Mouse (Mus musculus) C2C12 (cell line): ENCODE measurements around the gene Lrp4. TPM values are rescaled to one million over a fixed set of nuclear protein-coding genes. Genes with fewer than 3 reads are reported as not detected.

Experiments used
- H3K27me3 ChIP-seq: one replicate; pipeline ENCODE4 v1.6.1; 2011; ENCODE audit not compliant: control insufficient read depth, insufficient read depth, insufficient read length
- H3K36me3 ChIP-seq: one replicate; pipeline ENCODE4 v1.6.1; 2011; ENCODE audit not compliant: control insufficient read depth, insufficient read depth
- H3K4me3 ChIP-seq: one replicate; pipeline ENCODE4 v1.5.1; 2011; ENCODE audit warnings: mild to moderate bottlenecking, control low read depth; ENCODE audit not compliant: poor library complexity, insufficient read depth, severe bottlenecking
- H3K79me2 ChIP-seq: one replicate; pipeline ENCODE4 v1.6.1; 2011; ENCODE audit not compliant: control insufficient read depth, insufficient read depth
- H3K79me3 ChIP-seq: one replicate; pipeline ENCODE4 v1.6.1; 2011; ENCODE audit warnings: low read depth, control low read depth
- H3ac ChIP-seq: one replicate; pipeline ENCODE3; 2011; ENCODE audit warnings: low read depth; ENCODE audit not compliant: control insufficient read depth, insufficient read length
- CEBPB ChIP-seq: IDR thresholded peaks from one replicate; pipeline ENCODE4 v1.6.1; 2011; ENCODE audit warnings: low read depth, mild to moderate bottlenecking, control low read depth, moderate library complexity
- CTCF ChIP-seq: IDR thresholded peaks from one replicate; pipeline ENCODE4 v1.5.1; 2011; ENCODE audit not compliant: control insufficient read depth, insufficient read depth, insufficient read length
- FOSL1 ChIP-seq: IDR thresholded peaks from one replicate; pipeline ENCODE4 v1.8.0; 2011; ENCODE audit warnings: mild to moderate bottlenecking, low read length; ENCODE audit not compliant: poor library complexity, insufficient read depth, severe bottlenecking
- MAX ChIP-seq: IDR thresholded peaks from one replicate; pipeline ENCODE4 v1.6.1; 2011; ENCODE audit warnings: mild to moderate bottlenecking, control low read depth
- MYOD1 ChIP-seq: IDR thresholded peaks from one replicate; pipeline ENCODE4 v1.6.1; 2011; ENCODE audit warnings: low read depth; ENCODE audit not compliant: control insufficient read depth, insufficient read length
- MYOG ChIP-seq: IDR thresholded peaks from one replicate; pipeline ENCODE4 v1.6.1; 2011; ENCODE audit not compliant: control insufficient read depth, insufficient read length; ENCODE audit errors: extremely low read depth
- USF1 ChIP-seq: IDR thresholded peaks from one replicate; pipeline ENCODE4 v1.6.1; 2011; ENCODE audit warnings: low read depth, mild to moderate bottlenecking, control low read depth, moderate library complexity
- polyA plus RNA-seq: library from polyadenylated mRNA; unstranded; fragments of >200 nt; fragmentation: generic; extraction: Trizol; gene quantifications from one replicate; pipeline ENCODE4 v1.2.1, GENCODE M21; 2012; ENCODE audit warnings: missing spikeins

Gene Lrp4
- polyA plus RNA-seq, 1 experiment: 5.6 TPM

- peak within 1 kb of the TSS; percentile 75 for H3ac ChIP-seq
- H3K79me2 ChIP-seq: peaks cover 52% of the 10 kb centered on the region
- H3K27me3 ChIP-seq: no peaks in the 10 kb centered on the region
- TF ChIP-seq USF1 (peak; percentile 82), MAX (peak; percentile 58), MYOG (no peak), CEBPB (no peak), MYOD1 (no peak), CTCF (no peak), FOSL1 (no peak)
- peak within 1 kb of the TSS; percentile 81 for H3K4me3 ChIP-seq
- peaks cover 47% of the 10 kb centered on the region for H3K79me3 ChIP-seq
- H3K36me3 ChIP-seq: peaks cover 20% of the 10 kb centered on the region
Measured at GRCm38 (mm10) chr2:91526294-91527146, 69.2 kb downstream of the Lrp4 start, which contains the start of gene Ckap5. Gene Ckap5 (plus strand): TSS chr2:91526762.

- peaks cover 53% of the 10 kb centered on the region for H3K79me3 ChIP-seq
- H3K79me2 ChIP-seq: peaks cover 58% of the 10 kb centered on the region
- TF ChIP-seq MYOG (no peak), MYOD1 (no peak), CEBPB (no peak), MAX (no peak), FOSL1 (no peak), USF1 (no peak), CTCF (no peak)
- peaks cover 20% of the 10 kb centered on the region for H3K36me3 ChIP-seq
- peak overlapping the region; percentile 81 for H3K4me3 ChIP-seq
- peak overlapping the region; percentile 75 for H3ac ChIP-seq
- no peaks in the 10 kb centered on the region for H3K27me3 ChIP-seq
Measured at GRCm38 (mm10) chr2:91527147-91527486, 69.8 kb downstream of the Lrp4 start.

DNA sequence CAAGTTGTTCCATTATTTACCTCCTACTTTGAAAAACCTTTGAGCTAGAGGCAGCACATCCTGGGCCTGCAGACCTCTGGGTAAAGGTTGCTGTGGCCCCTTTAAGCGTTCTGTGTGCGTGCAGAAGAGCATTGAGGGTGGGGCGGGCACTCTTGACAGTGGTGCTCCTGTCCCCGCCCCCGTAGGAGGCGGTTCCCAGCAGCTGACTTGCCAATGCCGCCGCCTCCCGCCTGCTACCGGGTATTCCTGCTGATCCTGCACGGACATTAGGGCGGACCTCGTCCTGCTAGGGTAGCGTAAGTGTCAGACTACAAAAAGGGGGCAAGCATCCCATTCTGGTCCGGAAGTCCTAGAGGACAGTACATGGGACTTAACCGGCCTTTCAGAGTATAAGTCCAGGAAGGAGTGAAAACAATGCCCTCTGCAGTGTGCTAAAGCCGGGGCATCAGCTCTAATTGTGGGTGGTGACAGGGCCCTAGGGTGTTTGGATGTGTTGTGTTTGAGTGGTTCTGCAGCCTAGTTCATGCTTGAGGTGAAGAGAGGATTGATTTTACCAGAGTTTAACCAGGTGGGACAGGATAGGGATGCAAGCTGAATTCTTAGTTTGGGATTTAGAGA is 80.4 kb downstream of the Lrp4 start:
- Histone ChIP-seq H3K79me2 (peaks cover 100% of the 10 kb centered on the region), H3K79me3 (peaks cover 100% of the 10 kb centered on the region), H3K27me3 (no peaks in the 10 kb centered on the region), H3ac (no peak overlapping the region), H3K4me3 (no peak overlapping the region), H3K36me3 (peaks cover 10% of the 10 kb centered on the region)
- TF ChIP-seq MYOD1 (no peak), USF1 (no peak), MYOG (no peak), CEBPB (no peak), CTCF (no peak), FOSL1 (no peak), MAX (no peak)

Other genes with a start within 250 kb of the Lrp4 start
- 1.2 TPM for gene Ddb2, start 220.5 kb upstream of the Lrp4 start, polyA plus RNA-seq
- 19.0 TPM for gene Pacsin3, start 201.6 kb upstream of the Lrp4 start, polyA plus RNA-seq
- 67.5 TPM for gene Arfgap2, start 192.5 kb upstream of the Lrp4 start, polyA plus RNA-seq
- gene 1110051M20Rik, start 12.8 kb upstream of the Lrp4 start, polyA plus RNA-seq: 27.5 TPM
- gene Ckap5, start 69.3 kb downstream of the Lrp4 start, polyA plus RNA-seq: 13.9 TPM
- 0.04 TPM for gene F2, start 178.9 kb downstream of the Lrp4 start, polyA plus RNA-seq
- 7.4 TPM for gene Zfp408, start 192.3 kb downstream of the Lrp4 start, polyA plus RNA-seq
- gene Arhgap1, start 192.3 kb downstream of the Lrp4 start, polyA plus RNA-seq: 71.7 TPM